Mouse (Mus musculus): ENCODE data around the gene Taf12. TPM values are rescaled to one million over a fixed set of nuclear protein-coding genes. Genes with fewer than 3 reads are reported as not detected.
A peak's percentile ranks its signal among the peaks of the same experiment; 100 is the strongest.
"Not testable (repeated sequence)": the region's sequence is repeated elsewhere in the genome, so short reads cannot be mapped to it uniquely, and the experiment has no call there.

The Taf12 gene
- polyA plus RNA-seq, 1 experiment: 25.8 TPM

- no peak for TF ChIP-seq CTCF (IDR thresholded peaks at IDR 0.05; ENCODE audit: borderline replicate concordance, extremely low read depth, insufficient read depth, insufficient read length)
- no peak for TF ChIP-seq POLR2A (IDR thresholded peaks at IDR 0.05; ENCODE audit: borderline replicate concordance, extremely low read depth, insufficient read depth, insufficient read length, poor library complexity, severe bottlenecking)
Observed at GRCm38 (mm10) chr4:132302939-132303479, 28.8 kb downstream of the Taf12 start, which contains the start of gene Rab42. Gene Rab42 (minus strand): TSS chr4:132303385.

GRCm38 (mm10) chr4:132303484-132303883 is 29.3 kb downstream of the Taf12 start:
- DNase-seq (ENCODE audit: low read depth): not testable (repeated sequence)

More at GRCm38 (mm10) chr4:132302939-132303479, 28.8 kb downstream of the Taf12 start, which contains the start of gene Rab42:
- DNase-seq (ENCODE audit: low read depth): peak; percentile 39

- TF ChIP-seq CTCF (IDR thresholded peaks at IDR 0.05; ENCODE audit: borderline replicate concordance, extremely low read depth, insufficient read depth, insufficient read length) (no peak), POLR2A (IDR thresholded peaks at IDR 0.05; ENCODE audit: borderline replicate concordance, extremely low read depth, insufficient read depth, insufficient read length, poor library complexity, severe bottlenecking) (no peak)
- no peak for DNase-seq (ENCODE audit: low read depth)
Observed at GRCm38 (mm10) chr4:132305276-132305675, 31.1 kb downstream of the Taf12 start.

GRCm38 (mm10) chr4:132306004-132306403 is 31.8 kb downstream of the Taf12 start:
- DNase-seq (ENCODE audit: low read depth): peak; percentile 19
- no peak for TF ChIP-seq CTCF (IDR thresholded peaks at IDR 0.05; ENCODE audit: borderline replicate concordance, extremely low read depth, insufficient read depth, insufficient read length)
- no peak for TF ChIP-seq POLR2A (IDR thresholded peaks at IDR 0.05; ENCODE audit: borderline replicate concordance, extremely low read depth, insufficient read depth, insufficient read length, poor library complexity, severe bottlenecking)

- peak; percentile 95; the same call in 1 of the 2 replicates for TF ChIP-seq POLR2A (IDR thresholded peaks at IDR 0.05; ENCODE audit: borderline replicate concordance, extremely low read depth, insufficient read depth, insufficient read length, poor library complexity, severe bottlenecking)
- TF ChIP-seq CTCF (IDR thresholded peaks at IDR 0.05; ENCODE audit: borderline replicate concordance, extremely low read depth, insufficient read depth, insufficient read length): no peak
- DNase-seq (ENCODE audit: low read depth): peak; percentile 98
Observed at GRCm38 (mm10) chr4:132308437-132309139, 34.4 kb downstream of the Taf12 start.

- DNase-seq (ENCODE audit: low read depth): peak; percentile 55
- TF ChIP-seq CTCF (IDR thresholded peaks at IDR 0.05; ENCODE audit: borderline replicate concordance, extremely low read depth, insufficient read depth, insufficient read length) (no peak), POLR2A (IDR thresholded peaks at IDR 0.05; ENCODE audit: borderline replicate concordance, extremely low read depth, insufficient read depth, insufficient read length, poor library complexity, severe bottlenecking) (no peak)
Observed at GRCm38 (mm10) chr4:132309140-132309848, 35.1 kb downstream of the Taf12 start.

GRCm38 (mm10) chr4:132309849-132310472 is 35.8 kb downstream of the Taf12 start:
- DNase-seq (ENCODE audit: low read depth): peak; percentile 72
- TF ChIP-seq CTCF (IDR thresholded peaks at IDR 0.05; ENCODE audit: borderline replicate concordance, extremely low read depth, insufficient read depth, insufficient read length) (peak; percentile 40; the same call in 1 of the 2 replicates), POLR2A (IDR thresholded peaks at IDR 0.05; ENCODE audit: borderline replicate concordance, extremely low read depth, insufficient read depth, insufficient read length, poor library complexity, severe bottlenecking) (no peak)

GRCm38 (mm10) chr4:132311209-132311608 is 37.0 kb downstream of the Taf12 start:
- DNase-seq (ENCODE audit: low read depth): no peak
- TF ChIP-seq POLR2A (IDR thresholded peaks at IDR 0.05; ENCODE audit: borderline replicate concordance, extremely low read depth, insufficient read depth, insufficient read length, poor library complexity, severe bottlenecking) (no peak), CTCF (IDR thresholded peaks at IDR 0.05; ENCODE audit: borderline replicate concordance, extremely low read depth, insufficient read depth, insufficient read length) (no peak)

- no peak for DNase-seq (ENCODE audit: low read depth)
- TF ChIP-seq POLR2A (IDR thresholded peaks at IDR 0.05; ENCODE audit: borderline replicate concordance, extremely low read depth, insufficient read depth, insufficient read length, poor library complexity, severe bottlenecking) (no peak), CTCF (IDR thresholded peaks at IDR 0.05; ENCODE audit: borderline replicate concordance, extremely low read depth, insufficient read depth, insufficient read length) (no peak)
Observed at GRCm38 (mm10) chr4:132311801-132312200, 37.6 kb downstream of the Taf12 start.

- DNase-seq (ENCODE audit: low read depth): no peak
- no peak for TF ChIP-seq CTCF (IDR thresholded peaks at IDR 0.05; ENCODE audit: borderline replicate concordance, extremely low read depth, insufficient read depth, insufficient read length)
- no peak for TF ChIP-seq POLR2A (IDR thresholded peaks at IDR 0.05; ENCODE audit: borderline replicate concordance, extremely low read depth, insufficient read depth, insufficient read length, poor library complexity, severe bottlenecking)
Observed at GRCm38 (mm10) chr4:132312627-132313026, 38.5 kb downstream of the Taf12 start.

- TF ChIP-seq CTCF (IDR thresholded peaks at IDR 0.05; ENCODE audit: borderline replicate concordance, extremely low read depth, insufficient read depth, insufficient read length) (no peak), POLR2A (IDR thresholded peaks at IDR 0.05; ENCODE audit: borderline replicate concordance, extremely low read depth, insufficient read depth, insufficient read length, poor library complexity, severe bottlenecking) (no peak)
- DNase-seq (ENCODE audit: low read depth): no peak
Observed at GRCm38 (mm10) chr4:132315711-132316110, 41.5 kb downstream of the Taf12 start.

Data from brain, embryonic 14.5 days (tissue).